Mouse (Mus musculus): ENCODE measurements around the gene Cbx4. TPM values are rescaled to one million over a fixed set of nuclear protein-coding genes. Genes with fewer than 3 reads are reported as not detected.

Cbx4 gene
- polyA plus RNA-seq, 1 experiment from 2014 or later, result 13.3 TPM

DNA sequence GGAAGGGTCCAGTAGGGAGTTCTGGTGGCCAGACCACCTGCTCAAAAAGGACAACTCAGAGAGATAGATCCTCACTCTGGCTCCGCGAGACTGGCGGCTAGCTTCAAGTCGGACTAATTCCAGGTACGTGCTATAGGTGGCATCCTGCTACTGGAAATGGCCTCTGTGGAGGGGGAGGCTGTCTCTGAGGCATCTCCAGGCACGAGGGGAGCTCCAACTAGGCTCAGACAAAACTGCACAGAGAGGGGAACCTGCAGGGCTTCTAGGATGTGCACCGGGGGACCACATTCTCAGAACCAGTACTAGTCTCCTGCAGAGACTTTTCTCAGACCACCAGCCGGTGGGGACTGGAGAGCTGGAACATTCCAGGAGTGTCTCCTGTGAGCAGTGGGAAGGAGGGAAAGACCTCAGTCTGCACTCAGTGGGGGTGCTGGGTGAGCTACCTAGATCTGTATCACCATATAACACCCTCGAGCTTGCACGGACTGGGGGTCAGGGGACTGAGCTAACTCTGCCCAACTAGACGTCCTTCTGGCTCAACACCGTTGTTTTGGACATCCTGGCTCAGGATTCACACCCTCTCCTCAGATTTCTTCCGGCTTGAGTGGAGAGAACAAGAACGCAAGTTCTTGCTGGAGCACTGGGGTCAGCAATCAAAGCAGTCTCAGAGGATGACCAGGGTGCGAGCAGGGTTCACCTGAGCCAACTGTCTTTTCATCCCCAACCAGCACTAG lies 33.9 kb downstream of the Cbx4 start:
- H3K9me3 ChIP-seq, result no peaks in the 10 kb centered on the region
- peaks cover 91% of the 10 kb centered on the region for H3K27me3 ChIP-seq
- ATAC-seq (ENCODE audit: borderline replicate concordance, extremely low read depth, low FRiP score, low TSS enrichment), result no peak
- H3K36me3 ChIP-seq, result no peaks in the 10 kb centered on the region
- H3K4me3 ChIP-seq, result no peak overlapping the region
- H3K4me1 ChIP-seq, result peaks cover 59% of the 10 kb centered on the region
- peak overlapping the region; percentile 89; the same call in 1 of the 2 replicates for H3K4me2 ChIP-seq
- H3K9ac ChIP-seq, result no peak overlapping the region
- WGBS, result 5% methylated on average over 15 of the region's 15 CpGs
- H3K27ac ChIP-seq, result no peak overlapping the region

GRCm38 (mm10) chr11:119051426-119051825 lies 34.6 kb downstream of the Cbx4 start:
- no peak overlapping the region for H3K9ac ChIP-seq
- H3K27me3 ChIP-seq, result peaks cover 98% of the 10 kb centered on the region
- no peak overlapping the region for H3K4me3 ChIP-seq
- no peaks in the 10 kb centered on the region for H3K9me3 ChIP-seq
- H3K4me1 ChIP-seq, result peaks cover 63% of the 10 kb centered on the region
- no peak for ATAC-seq (ENCODE audit: borderline replicate concordance, extremely low read depth, low FRiP score, low TSS enrichment)
- no peak overlapping the region for H3K4me2 ChIP-seq
- H3K36me3 ChIP-seq, result no peaks in the 10 kb centered on the region
- H3K27ac ChIP-seq, result no peak overlapping the region

DNA sequence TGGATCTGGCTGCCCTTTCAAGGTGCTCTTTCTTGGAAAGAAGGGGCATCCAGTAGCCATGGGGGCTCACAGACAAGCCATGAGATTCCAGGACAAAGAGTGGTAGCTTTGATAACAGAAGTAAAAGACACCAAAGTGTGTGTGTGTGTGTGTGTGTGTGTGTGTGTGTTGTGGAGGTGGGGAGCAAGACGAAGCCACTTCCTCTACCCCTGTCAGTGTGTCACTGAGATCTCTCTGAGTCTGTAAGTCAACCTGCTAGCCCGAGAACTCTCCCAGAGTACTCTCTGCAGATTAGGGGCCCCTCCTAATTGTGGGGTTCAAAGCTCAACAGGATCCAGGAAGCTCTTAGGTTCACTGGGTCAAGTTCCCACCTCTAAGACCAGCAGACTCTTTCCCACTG lies 35.7 kb downstream of the Cbx4 start:
- ATAC-seq (ENCODE audit: borderline replicate concordance, extremely low read depth, low FRiP score, low TSS enrichment), result no peak
- H3K27me3 ChIP-seq, result peaks cover 98% of the 10 kb centered on the region
- 0% methylated on average over 2 of the region's 2 CpGs for WGBS
- H3K4me3 ChIP-seq, result no peak overlapping the region
- no peak overlapping the region for H3K9ac ChIP-seq
- peaks cover 56% of the 10 kb centered on the region for H3K4me1 ChIP-seq
- no peak overlapping the region for H3K27ac ChIP-seq
- no peaks in the 10 kb centered on the region for H3K36me3 ChIP-seq
- H3K9me3 ChIP-seq, result no peaks in the 10 kb centered on the region
- no peak overlapping the region for H3K4me2 ChIP-seq

- Histone ChIP-seq H3K36me3 (no peaks in the 10 kb centered on the region), H3K9me3 (no peaks in the 10 kb centered on the region), H3K9ac (no peak overlapping the region), H3K4me3 (no peak overlapping the region), H3K4me1 (peaks cover 47% of the 10 kb centered on the region), H3K27ac (no peak overlapping the region), H3K27me3 (peaks cover 100% of the 10 kb centered on the region), H3K4me2 (no peak overlapping the region)
- ATAC-seq (ENCODE audit: borderline replicate concordance, extremely low read depth, low FRiP score, low TSS enrichment), result no peak
- whole genome bisulfite sequencing, result under 1% methylated on average over 13 of the region's 13 CpGs
These were observed 37.9 kb downstream of the Cbx4 start for GRCm38 (mm10) chr11:119048133-119048510.

- WGBS, result 1% methylated on average over 43 of the region's 43 CpGs
- Histone ChIP-seq H3K27me3 (peaks cover 100% of the 10 kb centered on the region), H3K9me3 (no peaks in the 10 kb centered on the region), H3K4me3 (peak overlapping the region; percentile 23), H3K4me2 (peak overlapping the region; percentile 51), H3K27ac (no peak overlapping the region), H3K9ac (no peak overlapping the region), H3K36me3 (no peaks in the 10 kb centered on the region), H3K4me1 (peaks cover 46% of the 10 kb centered on the region)
- peak; percentile 33; the same call in 1 of the 2 replicates for ATAC-seq (ENCODE audit: borderline replicate concordance, extremely low read depth, low FRiP score, low TSS enrichment)
These were observed 38.5 kb downstream of the Cbx4 start for GRCm38 (mm10) chr11:119047261-119048132.

GRCm38 (mm10) chr11:119046601-119047245 lies 39.3 kb downstream of the Cbx4 start:
- Histone ChIP-seq H3K36me3 (no peaks in the 10 kb centered on the region), H3K27ac (no peak overlapping the region), H3K27me3 (peaks cover 100% of the 10 kb centered on the region), H3K4me2 (peak overlapping the region; percentile 51), H3K4me3 (peak overlapping the region; percentile 23), H3K9me3 (no peaks in the 10 kb centered on the region), H3K4me1 (peaks cover 48% of the 10 kb centered on the region), H3K9ac (peak overlapping the region; percentile 9; the same call in 1 of the 2 replicates)
- ATAC-seq (ENCODE audit: borderline replicate concordance, extremely low read depth, low FRiP score, low TSS enrichment), result peak; percentile 73
- WGBS, result 1% methylated on average over 39 of the region's 39 CpGs

DNA sequence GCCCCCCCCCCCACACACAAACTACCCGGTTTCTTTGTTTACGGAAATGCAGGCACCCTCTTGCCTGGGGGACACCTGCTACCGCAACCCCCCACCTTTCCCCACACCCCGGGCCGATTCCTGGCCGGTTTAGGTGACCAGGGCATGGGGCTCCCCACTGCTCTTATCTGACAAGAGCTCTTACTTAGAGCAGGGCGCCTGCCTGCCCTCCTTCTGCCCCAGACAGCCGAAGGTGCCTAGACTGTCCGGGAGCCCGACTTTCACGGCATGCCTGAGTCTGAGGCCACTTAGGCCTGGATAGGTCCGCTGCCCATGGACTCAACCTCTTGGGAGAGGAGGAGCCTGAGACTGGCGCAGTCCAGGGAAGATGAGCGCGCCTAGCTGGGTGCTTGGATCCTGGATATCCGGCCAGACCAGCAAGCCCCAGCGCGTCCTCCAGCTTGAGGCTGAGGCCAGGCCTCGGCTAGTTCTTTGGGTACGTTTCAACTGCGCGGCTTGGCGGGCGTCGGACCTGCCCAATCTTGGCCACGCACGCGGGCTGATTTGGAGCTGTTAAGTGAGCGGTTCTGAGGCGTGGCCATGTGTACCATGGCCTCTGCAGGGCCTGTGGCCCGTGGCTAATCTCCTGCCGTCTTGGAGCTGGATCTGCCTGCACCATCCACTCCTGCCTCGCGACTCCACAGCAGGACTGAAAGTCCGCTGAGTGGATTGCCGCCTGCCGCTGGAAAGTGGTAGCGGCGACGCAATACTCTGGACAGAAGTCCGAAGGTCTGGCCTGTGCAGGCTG lies 41.3 kb downstream of the Cbx4 start:
- H3K4me3 ChIP-seq, result peak overlapping the region; percentile 8; the same call in 1 of the 2 replicates
- H3K9ac ChIP-seq, result no peak overlapping the region
- 2% methylated on average over 41 of the region's 41 CpGs for WGBS

GRCm38 (mm10) chr11:119043761-119044550 lies 42.1 kb downstream of the Cbx4 start:
- no peaks in the 10 kb centered on the region for H3K9me3 ChIP-seq
- no peak overlapping the region for H3K27ac ChIP-seq
- H3K4me3 ChIP-seq, result no peak overlapping the region
- H3K9ac ChIP-seq, result no peak overlapping the region
- peak overlapping the region; percentile 37; the same call in 1 of the 2 replicates for H3K4me2 ChIP-seq
- H3K27me3 ChIP-seq, result peaks cover 82% of the 10 kb centered on the region
- H3K36me3 ChIP-seq, result peaks cover 3% of the 10 kb centered on the region
- 6% methylated on average over 10 of the region's 10 CpGs for WGBS
- ATAC-seq (ENCODE audit: borderline replicate concordance, extremely low read depth, low FRiP score, low TSS enrichment), result no peak
- H3K4me1 ChIP-seq, result peaks cover 66% of the 10 kb centered on the region

More for the DNA sequence above, 41.3 kb downstream of the Cbx4 start:
- Histone ChIP-seq H3K27me3 (peaks cover 86% of the 10 kb centered on the region), H3K27ac (no peak overlapping the region), H3K4me2 (peak overlapping the region; percentile 37), H3K36me3 (no peaks in the 10 kb centered on the region), H3K4me1 (peaks cover 59% of the 10 kb centered on the region), H3K9me3 (no peaks in the 10 kb centered on the region)
- no peak for ATAC-seq (ENCODE audit: borderline replicate concordance, extremely low read depth, low FRiP score, low TSS enrichment)

- Histone ChIP-seq H3K36me3 (peaks cover 9% of the 10 kb centered on the region), H3K9ac (no peak overlapping the region), H3K27ac (no peak overlapping the region), H3K4me3 (no peak overlapping the region), H3K27me3 (peaks cover 82% of the 10 kb centered on the region), H3K4me2 (peak overlapping the region; percentile 99), H3K4me1 (peaks cover 67% of the 10 kb centered on the region), H3K9me3 (no peaks in the 10 kb centered on the region)
- WGBS, result 8% methylated on average over 4 of the region's 4 CpGs
- ATAC-seq (ENCODE audit: borderline replicate concordance, extremely low read depth, low FRiP score, low TSS enrichment), result no peak
These were observed 42.8 kb downstream of the Cbx4 start for GRCm38 (mm10) chr11:119043273-119043540.

- Histone ChIP-seq H3K9me3 (no peaks in the 10 kb centered on the region), H3K4me2 (peak overlapping the region; percentile 99), H3K27me3 (peaks cover 82% of the 10 kb centered on the region), H3K9ac (no peak overlapping the region), H3K4me3 (peak overlapping the region; percentile 17), H3K27ac (no peak overlapping the region), H3K4me1 (peaks cover 67% of the 10 kb centered on the region), H3K36me3 (peaks cover 9% of the 10 kb centered on the region)
- WGBS, result 1% methylated on average over 52 of the region's 52 CpGs
- no peak for ATAC-seq (ENCODE audit: borderline replicate concordance, extremely low read depth, low FRiP score, low TSS enrichment)
These were observed 43.4 kb downstream of the Cbx4 start for GRCm38 (mm10) chr11:119042466-119043272.

All from lung, embryonic 15.5 days (tissue).